Mouse (Mus musculus) CH12.LX (cell line): ENCODE data around the gene Fry. TPM values are rescaled to one million over a fixed set of nuclear protein-coding genes. Genes with fewer than 3 reads are reported as not detected.

Experiments used
- DNase-seq: peaks from one replicate; pipeline ENCODE4 v3.0.0-alpha.2; 2013; ENCODE audit errors: extremely low read depth
- H3K27ac ChIP-seq: 2 replicates; pipeline ENCODE4 v1.5.1; 2012; ENCODE audit warnings: low read depth, mild to moderate bottlenecking, control low read depth, moderate library complexity; ENCODE audit not compliant: insufficient read depth
- H3K27me3 ChIP-seq: replicated peaks from 2 replicates; pipeline ENCODE3; 2012; ENCODE audit warnings: inconsistent platforms
- H3K36me3 ChIP-seq, 2 experiments: replicated peaks in 1 of 2; 2 replicates each; pipeline versions ENCODE3 to v1.6.1; 2012; ENCODE audit warnings: inconsistent platforms in 1 of 2, low read length in 1 of 2, mild to moderate bottlenecking in 1 of 2, mixed read lengths in 1 of 2, moderate library complexity in 1 of 2; ENCODE audit not compliant: control insufficient read depth in 1 of 2, insufficient read depth in 1 of 2
- H3K4me1 ChIP-seq, 2 experiments: 2 replicates each; pipeline ENCODE4 v1.6.1; 2012; ENCODE audit warnings: inconsistent platforms in 1 of 2, moderate library complexity in 1 of 2; ENCODE audit not compliant: insufficient read depth in 2 of 2, control insufficient read depth in 1 of 2
- H3K4me2 ChIP-seq: 2 replicates; pipeline ENCODE4 v1.6.1; 2012; ENCODE audit warnings: low read depth, mild to moderate bottlenecking, control low read depth; ENCODE audit not compliant: poor library complexity, insufficient read depth, severe bottlenecking
- H3K4me3 ChIP-seq, 3 experiments: fragments of 150-350 bp in 1 of 3; sonication (generic) in 1 of 3; replicated peaks in 1 of 3; 2 replicates each; pipeline versions ENCODE3 to v1.5.1; 2011 to 2012; ENCODE audit warnings: low read depth in 2 of 3, low read length in 2 of 3, mild to moderate bottlenecking in 2 of 3, moderate library complexity in 2 of 3, control low read depth in 1 of 3, improper control_type of control experiment in 1 of 3, inconsistent platforms in 1 of 3, mixed read lengths in 1 of 3; ENCODE audit not compliant: poor library complexity in 1 of 3
- H3K79me2 ChIP-seq: replicated peaks from 2 replicates; pipeline ENCODE4 v1.6.1; 2012; ENCODE audit warnings: mild to moderate bottlenecking, moderate library complexity; ENCODE audit not compliant: control insufficient read depth, poor library complexity, insufficient read depth, severe bottlenecking; ENCODE audit errors: extremely low read depth
- H3K9ac ChIP-seq: 2 replicates; pipeline ENCODE4 v1.6.1; 2012; ENCODE audit warnings: low read depth, mild to moderate bottlenecking, control low read depth, moderate library complexity; ENCODE audit not compliant: insufficient read depth
- H3K9me3 ChIP-seq: replicated peaks from 2 replicates; pipeline ENCODE3; 2012; ENCODE audit warnings: low read length, inconsistent platforms, mixed read lengths
- BHLHE40 ChIP-seq: IDR thresholded peaks from 2 replicates; pipeline ENCODE4 v1.6.1; 2011; ENCODE audit warnings: mild to moderate bottlenecking, low read depth, low read length, improper control_type of control experiment
- CHD1 ChIP-seq: IDR thresholded peaks from 2 replicates; pipeline ENCODE4 v1.6.1; 2012; ENCODE audit warnings: low read depth, low read length, improper control_type of control experiment, inconsistent platforms
- CHD2 ChIP-seq: IDR thresholded peaks from 2 replicates; pipeline ENCODE4 v1.6.1; 2011; ENCODE audit warnings: low read length, improper control_type of control experiment
- E2F4 ChIP-seq: IDR thresholded peaks from 2 replicates; pipeline ENCODE4 v1.6.1; 2011; ENCODE audit warnings: low read depth, low read length, improper control_type of control experiment; ENCODE audit not compliant: insufficient replicate concordance
- ELF1 ChIP-seq: IDR thresholded peaks from 2 replicates; pipeline ENCODE4 v1.6.1; 2014; ENCODE audit warnings: low read depth, mild to moderate bottlenecking, inconsistent platforms, low read length, improper control_type of control experiment
- ETS1 ChIP-seq: conservative IDR thresholded peaks from 2 replicates; pipeline ENCODE4 v1.6.1; 2012; ENCODE audit warnings: low read depth, mild to moderate bottlenecking, inconsistent platforms, low read length, improper control_type of control experiment, moderate library complexity
- GABPA ChIP-seq: IDR thresholded peaks from 2 replicates; pipeline ENCODE4 v1.6.1; 2012; ENCODE audit warnings: low read depth, low read length, improper control_type of control experiment, inconsistent platforms; ENCODE audit not compliant: insufficient replicate concordance
- JUND ChIP-seq: conservative IDR thresholded peaks from 2 replicates; pipeline ENCODE4 v1.6.1; 2011; ENCODE audit warnings: low read depth, low read length, improper control_type of control experiment
- MAX ChIP-seq: IDR thresholded peaks from 2 replicates; pipeline ENCODE4 v1.6.1; 2011; ENCODE audit warnings: low read length, improper control_type of control experiment
- MXI1 ChIP-seq: IDR thresholded peaks from 2 replicates; pipeline ENCODE4 v1.6.1; 2011; ENCODE audit warnings: mild to moderate bottlenecking, low read depth, low read length, improper control_type of control experiment
- MYC ChIP-seq: IDR thresholded peaks from 2 replicates; pipeline ENCODE4 v1.6.1; 2011; ENCODE audit warnings: low read depth, mild to moderate bottlenecking, improper control_type of control experiment, low read length
- POLR2A ChIP-seq: IDR thresholded peaks from 2 replicates; pipeline ENCODE4 v1.6.1; 2011; ENCODE audit warnings: low read depth, mild to moderate bottlenecking, improper control_type of control experiment, low read length
- POLR2AphosphoS2 ChIP-seq: IDR thresholded peaks from 2 replicates; pipeline ENCODE4 v1.6.1; 2011; ENCODE audit warnings: low read depth, low read length, improper control_type of control experiment
- TBP ChIP-seq: conservative IDR thresholded peaks from 2 replicates; pipeline ENCODE4 v1.6.1; 2011; ENCODE audit warnings: low read depth, low read length, improper control_type of control experiment
- UBTF ChIP-seq: IDR thresholded peaks from 2 replicates; pipeline ENCODE4 v1.6.1; 2012; ENCODE audit warnings: low read depth, mild to moderate bottlenecking, inconsistent platforms, low read length, improper control_type of control experiment, moderate library complexity
- USF1 ChIP-seq: IDR thresholded peaks from 2 replicates; pipeline ENCODE4 v1.6.1; 2014; ENCODE audit warnings: low read depth, mild to moderate bottlenecking, inconsistent platforms, low read length, improper control_type of control experiment
- USF2 ChIP-seq: conservative IDR thresholded peaks from 2 replicates; pipeline ENCODE4 v1.6.1; 2011; ENCODE audit warnings: low read depth, low read length, improper control_type of control experiment
- ZNF384 ChIP-seq: IDR thresholded peaks from 2 replicates; pipeline ENCODE4 v1.6.1; 2012; ENCODE audit warnings: low read depth, low read length, improper control_type of control experiment, inconsistent platforms
- dilution Hi-C: fragments of 300-500 bp; cut with MboI; formaldehyde crosslinking; loops from 2 replicates; pipeline ENCODE4 v1.14.3; 2020; ENCODE audit warnings: low sequenced_read_pairs; ENCODE audit not compliant: extremely low pct_unique_long_range_greater_than_20kb, extremely low pct_ligation_motif_present
- in situ Hi-C: fragments of 300-500 bp; cut with MboI; formaldehyde crosslinking; loops from 3 replicates; pipeline ENCODE4 v1.14.3; 2019; ENCODE audit warnings: low sequenced_read_pairs, low pct_ligation_motif_present, low pct_unique_long_range_greater_than_20kb, mixed read lengths
- polyA plus RNA-seq: library from polyadenylated mRNA; unstranded; fragments of >175 nt; gene quantifications from 2 replicates; pipeline ENCODE4 v1.2.1, GENCODE M21; 2012; ENCODE audit warnings: low read depth; ENCODE audit not compliant: insufficient read length
- total RNA-seq, 2 experiments: library from RNA; depleted of rRNA; stranded (reverse); fragments of 300-350 nt in 1 of 2; fragments of >200 nt in 1 of 2; gene quantifications; 2 replicates each; pipeline ENCODE4 v1.2.3; 2012 to 2014

Gene Fry
- total and polyA plus RNA-seq, 3 experiments = 0.34 to 0.80 (median 0.34) TPM

- H3K9me3 ChIP-seq = no peaks in the 10 kb centered on the region
These were observed 346.8 kb downstream of the Fry start for GRCm38 (mm10) chr5:150465218-150465617.

GRCm38 (mm10) chr5:150466132-150466531 is 347.7 kb downstream of the Fry start:
- peaks cover 4% of the 10 kb centered on the region for H3K27me3 ChIP-seq
- H3K4me3 ChIP-seq = no peak overlapping the region
- no peak overlapping the region for H3K27ac ChIP-seq
- no peaks in the 10 kb centered on the region for H3K36me3 ChIP-seq
- in situ Hi-C loops = no loop called here
- TF ChIP-seq GABPA (no peak), USF1 (no peak), JUND (no peak), POLR2AphosphoS2 (no peak)
- no peak overlapping the region for H3K4me2 ChIP-seq
- H3K4me1 ChIP-seq = no peaks in the 10 kb centered on the region
- dilution Hi-C loops = no loop called here
- no peaks in the 10 kb centered on the region for H3K79me2 ChIP-seq
- no peak for DNase-seq
- no peak overlapping the region for H3K9ac ChIP-seq
- H3K9me3 ChIP-seq = no peaks in the 10 kb centered on the region

More at GRCm38 (mm10) chr5:150465218-150465617, 346.8 kb downstream of the Fry start:
- Histone ChIP-seq H3K4me1 (no peaks in the 10 kb centered on the region), H3K79me2 (no peaks in the 10 kb centered on the region), H3K9ac (no peak overlapping the region), H3K36me3 (no peaks in the 10 kb centered on the region), H3K4me3 (no peak overlapping the region), H3K27ac (no peak overlapping the region), H3K4me2 (no peak overlapping the region), H3K27me3 (peaks cover 4% of the 10 kb centered on the region)
- TF ChIP-seq USF1 (no peak), CHD2 (no peak)
- dilution Hi-C loops (no loop called here), in situ Hi-C loops (no loop called here)
- DNase-seq = no peak

- H3K9ac ChIP-seq = no peak overlapping the region
- no peak overlapping the region for H3K27ac ChIP-seq
- H3K9me3 ChIP-seq = no peaks in the 10 kb centered on the region
- TF ChIP-seq ZNF384 = no peak
- TF ChIP-seq USF2 = no peak
- no peak for TF ChIP-seq MXI1
- TF ChIP-seq E2F4 = no peak
- TF ChIP-seq POLR2AphosphoS2 = no peak
- no peak for TF ChIP-seq BHLHE40
- TF ChIP-seq POLR2A = no peak
- no peak for TF ChIP-seq CHD1
- TF ChIP-seq MAX = no peak
- no peak for TF ChIP-seq ETS1
- TF ChIP-seq TBP = no peak
- no peak for TF ChIP-seq UBTF
- TF ChIP-seq ELF1 = no peak
- no peak for TF ChIP-seq MYC
- TF ChIP-seq, all 38 proteins: peak for 0
- no peaks in the 10 kb centered on the region for H3K4me1 ChIP-seq
- dilution Hi-C loops (no loop called here), in situ Hi-C loops (no loop called here)
- no peaks in the 10 kb centered on the region for H3K79me2 ChIP-seq
- H3K4me3 ChIP-seq = no peak overlapping the region
- no peaks in the 10 kb centered on the region for H3K36me3 ChIP-seq
- no peak for DNase-seq
- no peak overlapping the region for H3K4me2 ChIP-seq
- H3K27me3 ChIP-seq = peaks cover 4% of the 10 kb centered on the region
These were observed 350.0 kb downstream of the Fry start for GRCm38 (mm10) chr5:150468431-150468830.
